Mouse (Mus musculus) inflammation-experienced regulatory T-cells (primary cell): ENCODE measurements around the gene Vmn2r56. TPM values are rescaled to one million over a fixed set of nuclear protein-coding genes. Genes with fewer than 3 reads are reported as not detected.

Experiments used
- polyA plus RNA-seq, 2 experiments: library from polyadenylated mRNA; unstranded; fragments of 100-300 nt; shearing (Covaris generic); gene quantifications; one replicate each; pipeline ENCODE4 v1.2.1; 2017

The Vmn2r56 gene
- polyA plus RNA-seq, result under 1 TPM in 1 of 2 experiments, not detected in 1; 0.37 TPM

GRCm38 (mm10) chr7:12734904-12735303 lies at the start of gene Vmn2r56:
Vmn2r56 (minus strand) TSS chr7:12735004.

DNA sequence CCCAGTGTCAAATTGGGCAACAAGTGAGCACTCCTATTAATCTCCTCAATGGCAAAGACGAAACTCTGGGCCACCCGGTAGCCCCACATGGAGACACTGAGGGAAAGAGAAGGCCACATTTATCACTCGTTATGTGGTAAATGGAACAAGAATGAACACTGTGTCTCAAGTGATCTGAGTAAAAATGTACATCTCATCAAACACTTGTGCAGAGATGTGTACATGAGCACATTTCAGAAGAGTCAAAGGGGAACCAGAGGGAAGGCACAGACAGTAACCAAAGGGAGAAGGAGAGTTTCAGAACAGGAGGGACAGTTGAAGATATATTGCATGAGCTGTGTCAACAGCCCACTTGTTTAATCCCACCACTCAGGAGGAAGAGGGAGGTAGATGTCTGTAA lies 49.9 kb downstream of the Vmn2r56 start, which contains the start of gene Vmn2r55:
TSS of gene Vmn2r55 (minus strand) at position 101 of the 400 bp plus-strand sequence.

GRCm38 (mm10) chr7:12640219-12640618 lies 94.6 kb downstream of the Vmn2r56 start, which contains the start of gene Vmn2r54:
Vmn2r54 (minus strand) TSS chr7:12640319.

Other genes starting within 250 kb of the Vmn2r56 start
- under 1 TPM; 0.18 to 0.32 TPM for gene 2900092C05Rik, start 222.5 kb downstream of the Vmn2r56 start, polyA plus RNA-seq
- gene Vmn2r53, start 126.2 kb downstream of the Vmn2r56 start, polyA plus RNA-seq, result under 1 TPM; 0.10 to 0.22 TPM
- gene Vmn2r54, start 94.7 kb downstream of the Vmn2r56 start, polyA plus RNA-seq, result not detected
- gene Vmn2r55, start 50.0 kb downstream of the Vmn2r56 start, polyA plus RNA-seq, result not detected
- 1 to 10 TPM; 2.6 to 3.3 TPM for gene Zscan18, start 68.6 kb upstream of the Vmn2r56 start, polyA plus RNA-seq
- gene Zfp329, start 83.9 kb upstream of the Vmn2r56 start, polyA plus RNA-seq, result 10 to 100 TPM; 11.9 to 14.9 TPM
- 10 to 100 TPM; 70.8 to 81.5 TPM for gene Zfp110, start 99.8 kb upstream of the Vmn2r56 start, polyA plus RNA-seq
- 1 to 10 TPM; 4.5 to 4.6 TPM for gene Zfp128, start 146.2 kb upstream of the Vmn2r56 start, polyA plus RNA-seq
- 10 to 100 TPM; 14.0 to 15.0 TPM for gene Zscan22, start 162.8 kb upstream of the Vmn2r56 start, polyA plus RNA-seq
- gene Rps5, start 187.3 kb upstream of the Vmn2r56 start, polyA plus RNA-seq, result 100 to 1,000 TPM; 775 to 910 TPM
- under 1 TPM; 0.19 to 0.60 TPM for gene Rnf225, start 192.4 kb upstream of the Vmn2r56 start, polyA plus RNA-seq
- gene Zfp324, start 230.8 kb upstream of the Vmn2r56 start, polyA plus RNA-seq, result 1 to 10 TPM; 5.7 to 7.1 TPM
- 10 to 100 TPM in 1 of 2 experiments, 1 to 10 TPM in 1; 8.5 to 12.4 TPM for gene Zfp446, start 242.8 kb upstream of the Vmn2r56 start, polyA plus RNA-seq